Mouse (Mus musculus) large intestine, adult 2 months (tissue): ENCODE measurements at regions not wholly inside any gene's neighbourhood (a gene's known extent, or its start where the extent isn't known, plus 50 kb on each side); places are given as distances from the start of the nearest gene placed in this dataset.
A peak's percentile ranks its signal among the peaks of the same experiment; 100 is the strongest.

ENCODE experiments used
- DNase-seq: peaks from one replicate; pipeline ENCODE4 v3.0.0-alpha.2; 2012; ENCODE audit warnings: low read depth, low spot score
- WGBS: fragments of 180-500 bp; shearing (Covaris S2); methylation state at CpG from one replicate; pipeline ENCODE4 v1.1.7; 2018; 5-methylcytosine and 5-hydroxymethylcytosine counted together

- no peak for DNase-seq
- 46% methylated on average over 5 of the region's 5 CpGs for WGBS
Observed at GRCm38 (mm10) chr8:127802661-127803333, 555.6 kb upstream of the Nrp1 start.

DNA sequence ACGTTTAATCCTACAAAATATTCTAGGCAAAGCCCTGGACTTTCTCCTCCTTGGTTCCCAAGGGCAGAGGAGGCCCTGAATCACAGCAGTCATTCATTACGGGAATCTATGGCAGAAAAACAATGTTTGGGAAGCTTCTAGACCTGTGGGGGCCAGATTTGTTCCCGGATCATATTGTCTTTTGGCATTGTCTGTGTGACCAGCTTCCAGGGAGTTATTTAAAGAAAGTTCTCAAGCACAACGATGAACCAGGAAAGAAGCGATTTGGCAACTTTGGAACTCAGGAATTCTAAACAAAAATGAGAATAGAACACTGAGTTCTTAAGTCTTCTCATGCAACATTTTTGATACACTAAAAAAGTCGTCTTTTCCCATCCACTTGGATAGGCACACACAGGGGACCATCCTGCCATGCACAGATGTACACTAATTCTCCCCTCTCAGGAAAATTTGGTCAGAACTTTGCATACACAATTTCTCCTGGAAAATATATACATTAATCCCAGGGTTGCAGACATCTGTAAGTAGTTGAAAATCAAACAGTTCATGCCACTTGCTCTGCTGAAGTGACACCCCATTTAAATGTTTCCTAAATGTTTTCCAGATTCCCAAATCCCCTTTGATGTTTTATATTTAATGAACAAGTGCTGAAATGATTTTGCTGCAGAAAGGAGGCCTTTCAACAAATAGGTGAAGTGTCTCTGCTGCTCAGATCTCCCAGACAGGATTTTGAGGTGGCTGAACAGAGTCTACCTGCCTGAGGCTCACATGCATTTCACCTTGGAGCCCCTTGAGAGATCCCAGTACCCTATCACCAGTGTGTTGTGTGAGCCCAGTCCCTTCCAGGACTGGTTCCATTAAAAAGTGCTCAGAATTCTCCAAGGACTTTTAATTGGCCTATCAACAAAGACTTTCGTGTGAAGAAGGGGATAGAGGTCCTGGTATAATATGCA is 548.9 kb upstream of the Nrp1 start:
- WGBS = 65% methylated on average over 7 of the region's 7 CpGs
- DNase-seq = no peak

DNA sequence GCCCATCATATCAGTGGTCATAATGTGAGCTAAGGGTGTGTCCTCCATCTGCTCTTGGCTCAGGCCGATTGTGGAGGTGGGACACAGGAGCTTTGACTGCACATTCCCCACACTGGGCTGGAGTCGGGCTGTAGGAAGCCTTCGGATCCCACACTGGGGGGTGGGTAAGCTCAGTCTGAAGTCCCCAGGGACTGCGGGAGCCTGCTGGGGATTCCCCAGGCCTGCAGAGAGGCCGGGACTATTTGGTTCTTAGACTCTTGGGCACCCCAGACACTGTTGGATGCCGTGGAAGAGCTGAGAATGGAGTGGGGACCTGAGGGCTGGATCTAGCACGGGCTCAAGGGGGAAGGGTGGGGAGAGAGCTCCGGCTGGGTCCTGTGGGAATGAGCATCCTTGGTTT is 547.1 kb upstream of the Nrp1 start:
- WGBS = 86% methylated on average over 8 of the region's 8 CpGs
- no peak for DNase-seq

- 71% methylated on average over 9 of the region's 9 CpGs for WGBS
- no peak for DNase-seq
Observed at GRCm38 (mm10) chr8:127814785-127815523, 543.5 kb upstream of the Nrp1 start.

GRCm38 (mm10) chr8:127820741-127821170 is 537.6 kb upstream of the Nrp1 start:
- 69% methylated on average over 1 of the region's 1 CpGs for WGBS
- no peak for DNase-seq

- no peak for DNase-seq
- WGBS = 72% methylated on average over 1 of the region's 1 CpGs
Observed at GRCm38 (mm10) chr8:127821646-127822045, 536.8 kb upstream of the Nrp1 start.

DNA sequence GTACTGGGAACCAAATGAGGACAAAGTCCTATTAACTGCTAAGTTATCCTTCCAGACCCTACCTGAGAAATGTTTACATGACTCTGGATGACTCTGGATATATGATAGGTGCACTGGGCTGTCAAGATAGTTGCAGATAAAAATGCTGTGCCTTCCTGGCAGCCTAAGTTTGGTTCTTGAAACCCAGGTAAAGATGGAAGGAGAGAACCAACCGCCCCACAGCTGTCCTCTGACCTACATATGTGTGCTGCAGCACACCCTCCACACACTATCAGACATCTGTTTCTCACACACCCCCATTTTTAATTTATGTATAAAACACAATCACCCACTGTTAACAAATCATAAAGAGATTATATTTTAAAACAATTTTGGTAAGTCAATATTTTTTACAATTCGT is 533.4 kb upstream of the Nrp1 start:
- DNase-seq = no peak
- WGBS = 74% methylated on average over 2 of the region's 2 CpGs

- 77% methylated on average over 5 of the region's 5 CpGs for WGBS
- no peak for DNase-seq
Observed at GRCm38 (mm10) chr8:127827826-127828225, 530.6 kb upstream of the Nrp1 start.

GRCm38 (mm10) chr8:127829659-127830058 is 528.7 kb upstream of the Nrp1 start:
- WGBS = 73% methylated on average over 1 of the region's 1 CpGs
- no peak for DNase-seq

GRCm38 (mm10) chr8:127834006-127834405 is 524.4 kb upstream of the Nrp1 start:
- WGBS = 67% methylated on average over 3 of the region's 3 CpGs
- DNase-seq = no peak

- no peak for DNase-seq
- 80% methylated on average over 6 of the region's 6 CpGs for WGBS
Observed at GRCm38 (mm10) chr8:127836410-127837206, 521.8 kb upstream of the Nrp1 start.

- DNase-seq = no peak
Observed at GRCm38 (mm10) chr8:127838311-127838710, 520.1 kb upstream of the Nrp1 start.

DNA sequence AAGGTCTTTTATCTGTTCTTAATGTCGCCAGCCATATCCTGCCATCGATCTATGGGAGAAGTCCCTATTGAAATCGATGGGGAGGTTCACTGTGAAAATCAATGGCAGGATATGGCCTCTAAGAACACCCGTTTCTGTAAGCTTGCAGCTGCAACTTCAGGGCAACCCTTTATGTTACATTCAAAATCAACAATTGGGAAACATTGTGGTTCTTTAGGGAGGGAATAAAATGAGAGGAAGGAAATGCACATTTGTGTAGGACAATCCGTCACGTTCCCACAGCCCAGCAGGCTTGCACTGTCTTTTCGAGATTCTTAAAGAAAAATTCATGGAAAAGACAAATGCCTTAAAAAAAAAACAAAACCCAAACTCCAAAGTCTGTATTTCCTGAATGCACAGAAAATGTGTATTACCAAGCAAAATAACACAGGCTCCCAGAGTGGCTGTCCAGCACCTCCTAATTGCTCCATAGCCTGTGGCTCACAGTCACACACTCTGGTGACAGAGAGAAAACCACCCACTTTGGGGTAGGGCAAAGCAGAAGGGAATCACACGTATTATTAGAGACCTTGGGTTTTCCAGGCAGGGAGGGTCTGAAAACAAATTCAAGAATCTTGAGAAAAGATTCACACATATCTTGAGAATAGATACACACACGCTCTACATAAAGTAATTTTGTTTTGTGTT is 510.9 kb upstream of the Nrp1 start:
- DNase-seq = no peak
- 79% methylated on average over 9 of the region's 9 CpGs for WGBS

GRCm38 (mm10) chr8:127849926-127850325 is 508.5 kb upstream of the Nrp1 start:
- DNase-seq = no peak

DNA sequence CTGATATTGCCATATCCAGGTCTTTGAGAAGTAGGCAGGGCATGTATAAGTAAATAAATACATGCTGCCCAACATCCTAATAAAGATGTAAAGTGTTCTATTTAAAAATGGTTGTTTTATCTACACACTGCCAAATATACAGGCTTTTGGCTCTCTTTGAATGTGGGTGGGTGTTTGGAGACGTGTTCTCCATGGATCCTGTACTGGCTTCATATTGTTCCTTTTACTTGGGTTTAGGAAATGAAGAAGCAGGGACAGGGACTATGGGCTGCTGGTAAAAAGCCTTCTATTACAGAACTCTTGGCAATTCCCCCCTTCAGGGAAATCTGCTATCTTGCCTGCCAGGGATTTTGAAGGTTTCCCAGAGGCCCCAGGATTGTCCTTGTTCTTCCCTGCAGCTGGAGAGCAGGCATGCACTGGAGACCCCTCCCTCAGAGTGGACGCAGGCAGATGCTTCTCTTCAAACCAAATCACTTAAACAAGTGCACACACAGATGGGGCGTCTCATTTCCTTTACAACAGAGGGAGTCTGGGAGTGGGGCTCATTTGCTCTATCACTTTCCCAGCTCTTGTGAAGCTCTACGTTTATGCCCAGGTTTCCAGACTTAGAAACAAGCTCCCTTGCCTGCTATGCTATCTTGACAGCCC is 502.6 kb upstream of the Nrp1 start:
- no peak for DNase-seq
- WGBS = 34% methylated on average over 4 of the region's 4 CpGs

DNA sequence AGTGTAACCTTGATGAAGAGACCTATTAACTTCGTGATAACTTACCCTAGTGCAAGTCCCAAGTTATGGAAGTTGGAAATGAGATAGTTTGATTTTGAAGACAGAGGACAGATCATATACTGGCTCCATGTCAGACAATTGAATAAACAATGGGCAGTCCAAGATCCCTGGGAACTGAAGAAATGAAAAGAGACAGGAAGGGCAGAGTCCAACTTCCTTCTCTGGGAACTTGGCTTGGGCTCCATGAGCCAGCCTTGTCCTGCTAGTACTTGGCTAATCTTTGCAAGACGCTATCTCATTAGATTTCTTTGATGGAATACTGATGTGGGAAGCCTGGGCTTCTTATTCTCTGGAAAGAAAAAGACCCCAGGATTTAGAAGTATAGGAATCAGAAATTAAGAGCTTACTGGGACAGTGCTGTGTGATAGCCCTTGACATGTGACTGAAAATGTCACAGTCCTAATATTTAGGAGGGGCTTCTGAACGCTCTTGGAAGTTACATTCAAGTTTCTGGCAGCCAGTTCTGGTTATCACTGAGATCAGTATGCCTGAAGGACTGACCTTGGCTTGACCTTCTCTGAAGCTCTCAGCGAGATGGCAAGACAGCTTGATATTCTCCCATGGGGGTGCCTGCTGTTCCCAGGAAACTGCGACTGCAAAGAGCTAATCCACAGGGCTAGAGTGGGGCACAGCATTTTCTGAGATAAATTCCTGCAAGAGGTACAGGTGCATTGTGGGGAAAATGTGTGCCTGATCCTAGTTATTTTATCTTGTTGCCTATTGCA is 501.9 kb upstream of the Nrp1 start:
- WGBS = 39% methylated on average over 5 of the region's 5 CpGs
- peak; percentile 6 for DNase-seq

DNA sequence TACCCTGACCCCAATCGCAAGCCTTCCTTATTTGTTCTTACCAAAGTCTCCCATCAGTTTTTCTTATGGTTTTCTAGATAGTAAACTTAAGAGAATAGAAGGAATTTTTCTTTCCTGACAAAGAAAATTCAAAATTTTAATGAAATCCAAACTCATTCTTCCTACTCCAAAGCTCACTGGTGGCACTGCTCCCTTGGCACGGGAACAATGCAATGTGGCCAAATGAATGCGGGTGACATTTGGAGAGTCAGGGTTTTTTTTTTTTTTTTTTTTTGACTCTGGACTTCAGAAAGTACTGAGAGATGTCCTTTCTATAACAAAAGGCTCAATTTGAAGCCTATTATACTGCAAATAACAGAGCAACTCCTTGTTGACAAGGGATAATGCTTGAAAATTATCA is 499.4 kb upstream of the Nrp1 start:
- DNase-seq = no peak
- 90% methylated on average over 3 of the region's 3 CpGs for WGBS

GRCm38 (mm10) chr8:127860376-127860775 is 498.0 kb upstream of the Nrp1 start:
- DNase-seq = no peak
- 81% methylated on average over 3 of the region's 3 CpGs for whole genome bisulfite sequencing
